Mouse (Mus musculus) myocyte (in vitro differentiated cells): Measurements from ENCODE around the gene Rem1.

Source experiments
- POLR2A ChIP-seq: IDR thresholded peaks from one replicate; pipeline ENCODE4 v1.6.1; 2011; ENCODE audit warnings: low read depth, mild to moderate bottlenecking, control low read depth, moderate library complexity; ENCODE audit not compliant: insufficient read length
- POLR2AphosphoS2 ChIP-seq: IDR thresholded peaks from one replicate; pipeline ENCODE4 v1.6.1; 2011; ENCODE audit warnings: low read depth, control low read depth; ENCODE audit not compliant: insufficient read length
- REST ChIP-seq: IDR thresholded peaks from one replicate; pipeline ENCODE4 v1.6.1; 2011; ENCODE audit warnings: mild to moderate bottlenecking, control low read depth, moderate library complexity; ENCODE audit not compliant: insufficient read depth, insufficient read length
- TCF3 ChIP-seq: IDR thresholded peaks from one replicate; pipeline ENCODE4 v1.6.1; 2011; ENCODE audit warnings: low read depth, control low read depth; ENCODE audit not compliant: insufficient read length

DNA sequence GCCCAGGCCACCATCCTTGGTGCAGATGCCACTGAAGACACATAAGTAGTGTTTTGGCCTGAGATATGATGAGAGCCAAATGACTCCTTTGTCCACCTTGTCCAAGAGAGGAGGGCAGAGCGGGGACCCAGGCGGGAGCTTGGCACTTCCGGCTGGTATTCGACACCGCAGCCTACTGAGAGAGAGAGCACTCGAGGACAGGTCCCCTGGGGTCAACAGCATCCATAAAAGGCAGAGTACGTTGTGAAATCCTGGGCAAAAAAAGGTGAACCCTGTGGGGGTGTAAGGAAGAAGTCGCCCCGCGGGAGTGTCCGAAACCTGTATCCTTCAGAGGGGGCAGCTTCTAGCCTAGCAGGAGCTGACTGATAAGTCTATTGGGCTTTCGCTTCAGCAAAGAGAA lies 45.4 kb downstream of the Rem1 start:
- no peak for TF ChIP-seq POLR2A
- no peak for TF ChIP-seq REST
- no peak for TF ChIP-seq TCF3
- TF ChIP-seq POLR2AphosphoS2: no peak
